ENCODE assay signal across 24 mouse cellular contexts in the genomic region with DNA sequence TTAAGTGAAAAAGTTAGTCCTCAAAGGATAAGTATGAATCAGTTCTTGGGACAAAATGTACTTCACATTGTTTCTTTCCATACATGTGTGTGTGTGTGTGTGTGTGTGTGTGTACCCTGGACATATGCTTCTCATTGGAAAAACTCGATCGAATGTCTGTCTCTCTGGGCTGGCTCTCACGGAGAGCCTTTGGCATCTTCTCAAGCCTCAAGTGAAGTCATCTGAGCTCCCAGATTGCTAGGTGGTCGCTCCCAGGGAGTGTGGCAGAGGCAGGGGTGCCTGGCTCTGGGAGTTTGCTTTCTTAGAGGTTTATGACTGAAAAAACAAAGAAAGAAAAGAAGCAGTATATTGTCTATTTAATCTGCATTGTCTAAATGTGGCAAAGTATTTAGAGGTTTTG. TPM values are rescaled to one million over a fixed set of nuclear protein-coding genes. Genes with fewer than 3 reads are reported as not detected.
"Had no signal": no experiment of that assay in that cellular context is flagged by ENCODE, and none has a peak within 500 bp of the region (broad histone marks: within the 10 kb centered on the region; RNA-seq: fewer than 3 reads in every experiment).

No protein-coding gene starts in this region.

- ATAC-seq: inflammation-experienced regulatory T-cells, adult 6 months; intestine, embryonic 15.5 days; intestine, postnatal 0 days; liver, embryonic 12.5 days had no signal

- H3K4me1 ChIP-seq: intestine, embryonic 15.5 days; liver, embryonic 12.5 days had no signal

- H3K36me3 ChIP-seq: heart, embryonic 13.5 days; heart, embryonic 15.5 days; hindbrain, embryonic 13.5 days; hindbrain, embryonic 15.5 days; intestine, embryonic 15.5 days; limb, embryonic 13.5 days; liver, embryonic 12.5 days had no signal

- H3K9ac ChIP-seq: heart, embryonic 13.5 days; heart, embryonic 15.5 days; hindbrain, embryonic 13.5 days; hindbrain, embryonic 15.5 days; intestine, embryonic 15.5 days; limb, embryonic 13.5 days; liver, embryonic 12.5 days; liver, embryonic 14.5 days had no signal

- H3K9me3 ChIP-seq: heart, embryonic 13.5 days; heart, embryonic 15.5 days; hindbrain, embryonic 13.5 days; hindbrain, embryonic 15.5 days; intestine, embryonic 15.5 days; liver, embryonic 12.5 days had no signal

- H3K4me2 ChIP-seq: heart, embryonic 11.5 days; heart, embryonic 13.5 days; heart, embryonic 15.5 days; hindbrain, embryonic 13.5 days; hindbrain, embryonic 15.5 days; intestine, embryonic 15.5 days; limb, embryonic 13.5 days; liver, embryonic 12.5 days had no signal

- H3K4me3 ChIP-seq: heart, embryonic 13.5 days; heart, embryonic 15.5 days; hindbrain, embryonic 13.5 days; hindbrain, embryonic 15.5 days; intestine, embryonic 15.5 days; layer of hippocampus, adult 2 months; left cerebral cortex, adult 2 months; limb, embryonic 13.5 days; liver, embryonic 12.5 days had no signal

- DNase-seq: gastrocnemius, postnatal 14 days; gastrocnemius, postnatal 36 days; heart, adult 18-20 months; heart, postnatal 14 days; heart, postnatal 36 days; kidney, adult 18-20 months; kidney, adult 8-10 months; kidney, postnatal 10 days; kidney, postnatal 25 days; kidney, postnatal 4 days had no signal

- H3K27me3 ChIP-seq: heart, embryonic 13.5 days; heart, embryonic 15.5 days; hindbrain, embryonic 13.5 days; hindbrain, embryonic 15.5 days; intestine, embryonic 15.5 days had no signal

- H3K27ac ChIP-seq: heart, embryonic 13.5 days; heart, embryonic 15.5 days; hindbrain, embryonic 13.5 days; hindbrain, embryonic 15.5 days; intestine, embryonic 15.5 days; layer of hippocampus, adult 2 months; left cerebral cortex, adult 2 months; limb, embryonic 13.5 days; liver, embryonic 12.5 days; liver, embryonic 14.5 days had no signal

RNA-seq across cellular contexts. Expression of a gene that starts 36.3 kb away (rescaled TPM):
- total RNA-seq: hematopoietic stem cell, adult 5-6 weeks had no signal
